Mouse (Mus musculus): ENCODE measurements at regions not wholly inside any gene's neighbourhood (a gene's known extent, or its start where the extent isn't known, plus 50 kb on each side); places are given as distances from the start of the nearest gene placed in this dataset.
"Not testable (repeated sequence)": the region's sequence is repeated elsewhere in the genome, so short reads cannot be mapped to it uniquely, and the experiment has no call there.

DNA sequence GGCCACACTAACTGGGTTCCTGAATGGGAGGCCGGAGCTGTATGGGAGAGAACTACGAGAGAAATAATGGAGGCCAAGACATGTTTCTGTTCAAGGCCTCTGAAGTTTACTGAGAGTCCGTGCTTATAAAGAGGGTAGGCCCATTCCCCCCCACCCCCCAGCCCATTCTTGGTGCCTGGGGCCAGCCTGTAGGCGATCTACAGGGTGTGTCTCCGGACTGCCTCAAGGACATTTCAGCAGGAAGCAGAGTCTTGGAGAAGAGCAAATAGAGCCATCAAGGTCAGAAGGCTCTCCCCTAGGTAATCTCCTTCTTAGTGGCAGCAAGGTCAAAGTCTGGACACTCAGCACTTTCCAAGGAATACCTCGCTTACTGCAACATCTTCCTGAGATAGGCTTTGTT is 88.8 kb upstream of the Fam3c start:
- TF ChIP-seq CTCF (IDR thresholded peaks at IDR 0.05; ENCODE audit: control insufficient read depth, insufficient read depth, low read length); POLR2A (IDR thresholded peaks at IDR 0.05; ENCODE audit: borderline replicate concordance, control insufficient read depth, low read depth, low read length): not testable (repeated sequence)
